ENCODE assay signal across 32 mouse cellular contexts in genomic region chr11:58890511-58890910, GRCm38 (mm10). TPM values are rescaled to one million over a fixed set of nuclear protein-coding genes. Genes with fewer than 3 reads are reported as not detected.
"Had no signal": no experiment of that assay in that cellular context is flagged by ENCODE, and none has a peak within 500 bp of the region (broad histone marks: within the 10 kb centered on the region; RNA-seq: fewer than 3 reads in every experiment).

No protein-coding gene starts in this region.

- H3K27me3 ChIP-seq: embryonic facial prominence, embryonic 12.5 days; embryonic facial prominence, embryonic 13.5 days; embryonic facial prominence, embryonic 15.5 days; forebrain, embryonic 12.5 days; forebrain, embryonic 13.5 days; forebrain, embryonic 15.5 days had no signal

- H3K27ac ChIP-seq: embryonic facial prominence, embryonic 10.5 days; embryonic facial prominence, embryonic 12.5 days; embryonic facial prominence, embryonic 13.5 days; embryonic facial prominence, embryonic 15.5 days; forebrain, embryonic 10.5 days; forebrain, embryonic 12.5 days; forebrain, embryonic 13.5 days; forebrain, embryonic 15.5 days; gastrocnemius, adult 2 months had no signal

- H3K9me3 ChIP-seq: embryonic facial prominence, embryonic 10.5 days; embryonic facial prominence, embryonic 12.5 days; embryonic facial prominence, embryonic 13.5 days; embryonic facial prominence, embryonic 15.5 days; forebrain, embryonic 10.5 days; forebrain, embryonic 12.5 days; forebrain, embryonic 13.5 days; forebrain, embryonic 15.5 days had no signal

- H3K9ac ChIP-seq: embryonic facial prominence, embryonic 12.5 days; embryonic facial prominence, embryonic 13.5 days; embryonic facial prominence, embryonic 15.5 days; forebrain, embryonic 12.5 days; forebrain, embryonic 13.5 days; forebrain, embryonic 15.5 days; forebrain, postnatal 0 days had no signal

- H3K4me1 ChIP-seq: embryonic facial prominence, embryonic 10.5 days; embryonic facial prominence, embryonic 12.5 days; embryonic facial prominence, embryonic 13.5 days; embryonic facial prominence, embryonic 15.5 days; forebrain, embryonic 10.5 days; forebrain, embryonic 12.5 days; forebrain, embryonic 13.5 days; forebrain, embryonic 15.5 days had no signal

- H3K4me3 ChIP-seq: embryonic facial prominence, embryonic 10.5 days; embryonic facial prominence, embryonic 12.5 days; embryonic facial prominence, embryonic 13.5 days; embryonic facial prominence, embryonic 15.5 days; erythroblast, embryonic 14.5 days; forebrain, embryonic 10.5 days; forebrain, embryonic 12.5 days; forebrain, embryonic 13.5 days; forebrain, embryonic 15.5 days; gastrocnemius, adult 2 months had no signal

- DNase-seq: cerebellum, adult 8-10 months; cerebellum, adult 9-10 months; cerebellum, adult 9-11 months; cerebellum, postnatal 10 days; cerebellum, postnatal 14 days; cerebellum, postnatal 25 days; cerebellum, postnatal 36 days; embryo, embryonic 11 days; forebrain, postnatal 0 days; gastrocnemius, adult 2 months; gastrocnemius, postnatal 10 days; gastrocnemius, postnatal 14 days; gastrocnemius, postnatal 25 days; gastrocnemius, postnatal 36 days; heart, adult 18-20 months had no signal

RNA-seq across cellular contexts. Expression of gene Btnl10, which starts 27.2 kb away (rescaled TPM):
- total RNA-seq: gastrocnemius, adult 18-20 months; gastrocnemius, adult 2 months; gastrocnemius, adult 8-10 months; gastrocnemius, postnatal 14 days; gastrocnemius, postnatal 25 days; gastrocnemius, postnatal 36 days; granulocyte monocyte progenitor cell, adult 5-6 weeks; heart, adult 18-20 months had no signal
- polyA plus RNA-seq: cortical plate, adult 2 months; embryonic facial prominence, embryonic 10.5 days; embryonic facial prominence, embryonic 12.5 days; embryonic facial prominence, embryonic 13.5 days; embryonic facial prominence, embryonic 14.5 days; embryonic facial prominence, embryonic 15.5 days; forebrain, embryonic 11.5 days; forebrain, embryonic 13.5 days; forebrain, embryonic 14.5 days; forebrain, embryonic 15.5 days; forebrain, embryonic 16.5 days; forebrain, postnatal 0 days had no signal
